Mouse (Mus musculus) small intestine, adult 2 months (tissue): ENCODE results near the gene Ppif. TPM values are rescaled to one million over a fixed set of nuclear protein-coding genes. Genes with fewer than 3 reads are reported as not detected.
A peak's percentile ranks its signal among the peaks of the same experiment; 100 is the strongest.

Source experiments
- H3K27ac ChIP-seq: fragments of 200-500 bp; 2 replicates; pipeline ENCODE4 v1.5.1; 2012; ENCODE audit warnings: low read depth, low read length, control low read depth, inconsistent platforms; ENCODE audit not compliant: insufficient read depth
- H3K27me3 ChIP-seq: fragments of 200-500 bp; 2 replicates; pipeline ENCODE4 v1.6.1; 2012; ENCODE audit warnings: mild to moderate bottlenecking, moderate library complexity, low read length, inconsistent platforms; ENCODE audit not compliant: control insufficient read depth, insufficient read depth
- H3K36me3 ChIP-seq: fragments of 200-500 bp; 2 replicates; pipeline ENCODE4 v1.6.1; 2012; ENCODE audit warnings: mild to moderate bottlenecking, low read length, control low read depth, inconsistent platforms; ENCODE audit not compliant: control insufficient read depth, insufficient read depth
- H3K4me1 ChIP-seq: fragments of 200-500 bp; 2 replicates; pipeline ENCODE4 v1.6.1; 2012; ENCODE audit warnings: low read length, inconsistent platforms, mixed read lengths; ENCODE audit not compliant: control insufficient read depth, insufficient read depth, insufficient read length
- H3K4me3 ChIP-seq: fragments of 200-500 bp; 2 replicates; pipeline ENCODE4 v1.5.1; 2012; ENCODE audit warnings: low read depth, mild to moderate bottlenecking, control low read depth, inconsistent platforms, low read length, moderate library complexity
- CTCF ChIP-seq: fragments of 200-500 bp; IDR thresholded peaks from 2 replicates; pipeline ENCODE4 v1.5.1; 2012; ENCODE audit warnings: low read depth, mild to moderate bottlenecking, control low read depth, inconsistent platforms, low read length, moderate library complexity, mixed read lengths; ENCODE audit not compliant: insufficient replicate concordance, insufficient read length; ENCODE audit errors: extremely low read depth
- POLR2A ChIP-seq: fragments of 200-500 bp; IDR thresholded peaks from 2 replicates; pipeline ENCODE4 v1.6.1; 2012; ENCODE audit warnings: low read depth, mild to moderate bottlenecking, control low read depth, inconsistent platforms, low read length, moderate library complexity
- WGBS: fragments of 180-500 bp; shearing (Covaris S2); methylation state at CpG from one replicate; pipeline ENCODE4 v1.1.7; 2018; 5-methylcytosine and 5-hydroxymethylcytosine counted together
- polyA plus RNA-seq: library from polyadenylated mRNA; depleted of rRNA; stranded (reverse); fragments of >200 nt; gene quantifications from 2 replicates; pipeline ENCODE4 v1.2.3, GENCODE M21; 2012

The Ppif gene
- polyA plus RNA-seq, 1 experiment = 80.1 TPM

- peaks cover 20% of the 10 kb centered on the region; the same call in 1 of the 2 replicates for H3K36me3 ChIP-seq
- no peaks in the 10 kb centered on the region for H3K27me3 ChIP-seq
- TF ChIP-seq CTCF (peak; percentile 46; the same call in 1 of the 2 replicates), POLR2A (no peak)
- no peak overlapping the region for H3K4me3 ChIP-seq
- no peaks in the 10 kb centered on the region for H3K4me1 ChIP-seq
- no peak overlapping the region for H3K27ac ChIP-seq
Measured at GRCm38 (mm10) chr14:25701986-25702385, 8.0 kb downstream of the Ppif start.

DNA sequence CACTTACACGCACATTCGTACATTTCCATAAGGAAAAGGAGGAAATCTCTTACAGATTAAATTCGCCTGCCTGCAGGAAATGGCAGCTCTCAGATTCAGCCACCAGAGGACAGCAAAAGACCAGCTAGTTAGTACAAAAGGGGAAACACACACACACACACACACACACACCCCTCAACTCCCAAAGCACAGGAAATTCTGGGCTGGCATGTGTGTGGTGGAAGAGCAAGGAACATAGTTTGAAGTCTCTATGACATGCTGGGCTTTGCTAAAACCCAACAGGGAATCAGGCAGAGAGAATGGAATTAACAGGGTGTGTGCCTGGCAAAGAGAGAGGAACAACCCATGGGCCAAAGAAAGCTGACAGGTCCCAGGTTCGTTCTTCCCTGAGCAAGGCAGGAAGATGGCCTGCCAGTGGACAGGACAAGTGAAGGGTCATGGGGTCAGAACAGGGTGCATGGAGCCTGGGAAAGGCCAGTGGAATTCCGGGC, 13.8 kb downstream of the Ppif start:
- no peak overlapping the region; the same call in 1 of the 2 replicates for H3K27ac ChIP-seq
- 43% methylated on average over 5 of the region's 5 CpGs for WGBS

GRCm38 (mm10) chr14:25708451-25708850, 14.5 kb downstream of the Ppif start:
- Histone ChIP-seq H3K4me1 (peaks cover 3% of the 10 kb centered on the region; the same call in 1 of the 2 replicates), H3K27me3 (no peaks in the 10 kb centered on the region), H3K4me3 (no peak overlapping the region), H3K27ac (peak overlapping the region; percentile 39), H3K36me3 (no peaks in the 10 kb centered on the region)
- TF ChIP-seq CTCF (no peak), POLR2A (no peak)
- WGBS = 72% methylated on average over 4 of the region's 4 CpGs

More for the DNA sequence above, 13.8 kb downstream of the Ppif start:
- no peaks in the 10 kb centered on the region for H3K27me3 ChIP-seq
- peaks cover 3% of the 10 kb centered on the region; the same call in 1 of the 2 replicates for H3K4me1 ChIP-seq
- TF ChIP-seq POLR2A (no peak), CTCF (peak; percentile 61; the same call in 1 of the 2 replicates)
- H3K4me3 ChIP-seq = no peak overlapping the region
- H3K36me3 ChIP-seq = no peaks in the 10 kb centered on the region

GRCm38 (mm10) chr14:25708917-25709316, 15.0 kb downstream of the Ppif start:
- Histone ChIP-seq H3K27ac (peak overlapping the region; percentile 7), H3K36me3 (no peaks in the 10 kb centered on the region), H3K4me3 (no peak overlapping the region), H3K4me1 (peaks cover 3% of the 10 kb centered on the region; the same call in 1 of the 2 replicates), H3K27me3 (no peaks in the 10 kb centered on the region)
- no peak for TF ChIP-seq POLR2A
- no peak for TF ChIP-seq CTCF
- 94% methylated on average over 2 of the region's 2 CpGs for WGBS

DNA sequence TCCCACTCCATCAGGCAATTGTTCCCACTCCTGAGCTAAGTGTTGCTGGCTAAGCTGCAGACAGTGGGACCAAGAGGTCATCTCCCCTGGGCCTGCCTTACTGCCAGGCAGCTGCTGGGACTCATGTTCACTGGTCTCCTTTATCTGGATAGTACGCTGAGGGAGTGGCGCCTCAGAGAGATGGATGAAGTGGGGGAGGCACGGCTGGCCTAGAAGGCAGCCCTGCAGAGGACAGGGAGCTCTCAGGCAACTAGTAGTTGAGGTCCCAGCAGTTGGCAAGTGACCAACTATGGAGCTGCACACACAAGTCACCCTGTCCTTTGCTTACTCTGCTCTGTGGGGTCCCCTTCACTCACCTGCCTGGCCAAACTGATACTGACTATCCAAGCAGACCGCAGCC, 16.1 kb downstream of the Ppif start:
- no peak for TF ChIP-seq CTCF
- no peak for TF ChIP-seq POLR2A
- Histone ChIP-seq H3K4me1 (peaks cover 3% of the 10 kb centered on the region; the same call in 1 of the 2 replicates), H3K36me3 (no peaks in the 10 kb centered on the region), H3K27ac (no peak overlapping the region; the same call in 1 of the 2 replicates), H3K27me3 (no peaks in the 10 kb centered on the region), H3K4me3 (no peak overlapping the region)
- 54% methylated on average over 4 of the region's 4 CpGs for WGBS

DNA sequence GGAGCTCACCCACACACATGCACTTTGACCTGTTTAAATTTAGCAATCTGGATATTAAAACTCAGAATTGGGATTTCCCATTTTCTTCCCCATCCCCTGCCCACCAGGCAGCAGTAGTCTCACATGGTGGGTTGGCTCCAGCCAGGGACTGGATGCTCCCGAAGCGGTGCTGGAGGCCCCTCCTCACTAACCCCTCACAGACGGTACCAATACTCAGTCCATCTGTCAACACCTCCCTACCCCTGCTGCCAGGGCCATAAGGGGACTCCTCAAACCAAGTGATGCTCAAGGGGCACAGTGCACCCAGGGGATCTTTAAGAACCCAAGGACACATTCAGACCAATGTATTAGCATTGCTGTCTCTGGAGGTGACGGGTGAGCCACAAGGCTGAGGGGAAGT, 16.7 kb downstream of the Ppif start:
- Histone ChIP-seq H3K4me3 (no peak overlapping the region), H3K27ac (no peak overlapping the region; the same call in 1 of the 2 replicates), H3K4me1 (peaks cover 3% of the 10 kb centered on the region; the same call in 1 of the 2 replicates), H3K36me3 (no peaks in the 10 kb centered on the region), H3K27me3 (no peaks in the 10 kb centered on the region)
- WGBS = 78% methylated on average over 4 of the region's 4 CpGs
- TF ChIP-seq POLR2A (no peak), CTCF (no peak)

GRCm38 (mm10) chr14:25711177-25711576, 17.2 kb downstream of the Ppif start:
- no peak overlapping the region for H3K27ac ChIP-seq
- 24% methylated on average over 7 of the region's 7 CpGs for WGBS
- TF ChIP-seq CTCF = no peak
- no peak for TF ChIP-seq POLR2A
- peaks cover 3% of the 10 kb centered on the region for H3K4me1 ChIP-seq
- no peaks in the 10 kb centered on the region for H3K27me3 ChIP-seq
- H3K36me3 ChIP-seq = no peaks in the 10 kb centered on the region
- no peak overlapping the region for H3K4me3 ChIP-seq

DNA sequence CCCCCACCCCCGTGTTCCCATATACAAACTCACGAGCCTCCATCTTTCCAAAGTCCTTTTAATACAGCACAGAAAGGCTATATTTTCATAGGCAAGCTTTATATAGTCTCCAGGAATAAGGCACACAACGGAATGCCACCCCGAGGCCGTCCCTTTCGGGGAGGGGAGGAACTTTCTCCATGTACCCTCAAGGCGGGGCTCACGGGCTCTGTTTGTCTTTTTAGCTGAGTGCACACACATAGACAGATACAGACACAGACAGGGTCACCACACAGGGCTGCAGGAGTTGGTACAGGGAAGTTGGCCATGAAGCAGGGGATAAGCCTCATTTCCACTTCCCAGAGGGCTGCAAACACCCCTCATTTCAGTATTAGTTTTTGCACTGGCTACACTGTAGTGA, 17.6 kb downstream of the Ppif start:
- H3K27ac ChIP-seq = no peak overlapping the region
- no peak overlapping the region for H3K4me3 ChIP-seq
- WGBS = 20% methylated on average over 8 of the region's 8 CpGs
- H3K27me3 ChIP-seq = no peaks in the 10 kb centered on the region
- no peaks in the 10 kb centered on the region for H3K36me3 ChIP-seq
- H3K4me1 ChIP-seq = peaks cover 5% of the 10 kb centered on the region
- TF ChIP-seq CTCF (no peak), POLR2A (no peak)
